Mouse (Mus musculus) embryonic facial prominence, embryonic 10.5 days (tissue): ENCODE measurements around the gene Rfng. TPM values are rescaled to one million over a fixed set of nuclear protein-coding genes. Genes with fewer than 3 reads are reported as not detected.
"Not testable (repeated sequence)": the region's sequence is repeated elsewhere in the genome, so short reads cannot be mapped to it uniquely, and the experiment has no call there.

Experiments
- DNase-seq: peaks from one replicate; pipeline ENCODE4 v3.0.0-alpha.2; 2017; ENCODE audit warnings: low spot score
- H3K27ac ChIP-seq: fragments of 300-500 bp; sonication (generic); replicated peaks from 2 replicates; pipeline ENCODE4 v1.5.1; 2016; ENCODE audit warnings: mild to moderate bottlenecking
- H3K27me3 ChIP-seq: fragments of 300-500 bp; sonication (generic); replicated peaks from 2 replicates; pipeline ENCODE4 v1.6.1; 2016; ENCODE audit warnings: low read depth, mild to moderate bottlenecking; ENCODE audit not compliant: poor library complexity, severe bottlenecking
- H3K36me3 ChIP-seq: fragments of 300-500 bp; sonication (generic); replicated peaks from 2 replicates; pipeline ENCODE4 v1.6.1; 2016; ENCODE audit warnings: mild to moderate bottlenecking, moderate library complexity
- H3K4me1 ChIP-seq: fragments of 300-500 bp; sonication (generic); 2 replicates; pipeline ENCODE4 v1.6.1; 2016
- H3K4me3 ChIP-seq: fragments of 300-500 bp; sonication (generic); 2 replicates; pipeline ENCODE4 v1.5.1; 2016; ENCODE audit warnings: mild to moderate bottlenecking, moderate library complexity
- H3K9me3 ChIP-seq: fragments of 300-500 bp; sonication (generic); 2 replicates; pipeline ENCODE4 v1.6.1; 2016; ENCODE audit warnings: mild to moderate bottlenecking
- WGBS: fragments of 180-500 bp; shearing (Covaris S2); methylation state at CpG from one replicate; pipeline ENCODE4 v1.1.7; 2016; 5-methylcytosine and 5-hydroxymethylcytosine counted together
- polyA plus RNA-seq: library from polyadenylated mRNA; unstranded; fragments of >200 nt; fragmentation: Nextera tagmentation; extraction: Ambion mirVana; gene quantifications from 2 replicates; pipeline ENCODE4 v1.2.1, GENCODE M21; 2016

Rfng gene
- polyA plus RNA-seq, 1 experiment from 2014 or later: 42.1 TPM

- H3K27ac ChIP-seq, H3K9me3 ChIP-seq, DNase-seq, H3K4me3 ChIP-seq: not testable (repeated sequence)
- Histone ChIP-seq H3K27me3 (peaks cover 17% of the 10 kb centered on the region), H3K36me3 (peaks cover 40% of the 10 kb centered on the region), H3K4me1 (peaks cover 34% of the 10 kb centered on the region)
- WGBS: 97% methylated on average over 6 of the region's 6 CpGs
Observed at GRCm38 (mm10) chr11:120781361-120781760, 2.6 kb downstream of the Rfng start.

GRCm38 (mm10) chr11:120779876-120780275 lies 4.1 kb downstream of the Rfng start:
- no peak for DNase-seq
- peaks cover 17% of the 10 kb centered on the region for H3K27me3 ChIP-seq
- H3K4me1 ChIP-seq: peaks cover 32% of the 10 kb centered on the region
- no peak overlapping the region for H3K4me3 ChIP-seq
- 80% methylated on average over 1 of the region's 1 CpGs for WGBS
- no peak overlapping the region for H3K27ac ChIP-seq
- H3K9me3 ChIP-seq: no peaks in the 10 kb centered on the region
- peaks cover 27% of the 10 kb centered on the region for H3K36me3 ChIP-seq

GRCm38 (mm10) chr11:120777123-120777522 lies 6.9 kb downstream of the Rfng start:
- Histone ChIP-seq H3K27me3 (peaks cover 1% of the 10 kb centered on the region; the same call in 1 of the 2 replicates), H3K4me3 (no peak overlapping the region), H3K4me1 (peaks cover 18% of the 10 kb centered on the region), H3K9me3 (no peaks in the 10 kb centered on the region), H3K36me3 (peaks cover 20% of the 10 kb centered on the region), H3K27ac (no peak overlapping the region)
- 40% methylated on average over 6 of the region's 6 CpGs for WGBS
- DNase-seq: no peak

GRCm38 (mm10) chr11:120775774-120776469 lies 8.1 kb downstream of the Rfng start:
- no peaks in the 10 kb centered on the region for H3K9me3 ChIP-seq
- WGBS: 32% methylated on average over 15 of the region's 15 CpGs
- no peaks in the 10 kb centered on the region for H3K27me3 ChIP-seq
- peak; percentile 93 for DNase-seq
- peaks cover 11% of the 10 kb centered on the region for H3K36me3 ChIP-seq
- no peak overlapping the region for H3K27ac ChIP-seq
- peaks cover 18% of the 10 kb centered on the region for H3K4me1 ChIP-seq
- H3K4me3 ChIP-seq: peak overlapping the region; percentile 9; the same call in 1 of the 2 replicates

GRCm38 (mm10) chr11:120773463-120774190 lies 10.4 kb downstream of the Rfng start:
- no peak overlapping the region for H3K27ac ChIP-seq
- H3K4me1 ChIP-seq: peaks cover 18% of the 10 kb centered on the region
- H3K9me3 ChIP-seq: no peaks in the 10 kb centered on the region
- 86% methylated on average over 7 of the region's 7 CpGs for WGBS
- no peak overlapping the region for H3K4me3 ChIP-seq
- no peak for DNase-seq
- no peaks in the 10 kb centered on the region for H3K36me3 ChIP-seq
- no peaks in the 10 kb centered on the region for H3K27me3 ChIP-seq

GRCm38 (mm10) chr11:120772749-120773148 lies 11.3 kb downstream of the Rfng start:
- H3K27me3 ChIP-seq: no peaks in the 10 kb centered on the region
- H3K36me3 ChIP-seq: no peaks in the 10 kb centered on the region
- H3K4me3 ChIP-seq: no peak overlapping the region
- DNase-seq: no peak
- 82% methylated on average over 3 of the region's 3 CpGs for WGBS
- no peak overlapping the region for H3K27ac ChIP-seq
- H3K4me1 ChIP-seq: peaks cover 18% of the 10 kb centered on the region
- H3K9me3 ChIP-seq: no peaks in the 10 kb centered on the region

GRCm38 (mm10) chr11:120768206-120768605 lies 15.8 kb downstream of the Rfng start:
- Histone ChIP-seq H3K9me3 (no peaks in the 10 kb centered on the region), H3K4me1 (no peaks in the 10 kb centered on the region), H3K36me3 (no peaks in the 10 kb centered on the region), H3K27ac (no peak overlapping the region), H3K27me3 (peaks cover 14% of the 10 kb centered on the region), H3K4me3 (no peak overlapping the region)
- 78% methylated on average over 1 of the region's 1 CpGs for WGBS
- DNase-seq: no peak

- 78% methylated on average over 3 of the region's 7 CpGs for WGBS
- not testable (repeated sequence) for H3K36me3 ChIP-seq, H3K27ac ChIP-seq, DNase-seq, H3K4me3 ChIP-seq, H3K9me3 ChIP-seq, H3K4me1 ChIP-seq
- H3K27me3 ChIP-seq: peaks cover 26% of the 10 kb centered on the region
Observed at GRCm38 (mm10) chr11:120767023-120767422, 17.0 kb downstream of the Rfng start.

- not testable (repeated sequence) for H3K27ac ChIP-seq, H3K4me1 ChIP-seq, H3K36me3 ChIP-seq, DNase-seq
- H3K4me3 ChIP-seq: peak overlapping the region; percentile 34; the same call in 1 of the 2 replicates
- peaks cover 21% of the 10 kb centered on the region for H3K9me3 ChIP-seq
- peaks cover 35% of the 10 kb centered on the region for H3K27me3 ChIP-seq
- 10% methylated on average over 11 of the region's 23 CpGs for WGBS
Observed at GRCm38 (mm10) chr11:120763121-120763999, 20.6 kb downstream of the Rfng start.

- not testable (repeated sequence) for H3K4me1 ChIP-seq, H3K36me3 ChIP-seq, DNase-seq, H3K27ac ChIP-seq
- WGBS: 22% methylated on average over 14 of the region's 14 CpGs
- peak within 1 kb of the TSS; percentile 34; the same call in 1 of the 2 replicates for H3K4me3 ChIP-seq
- peaks cover 28% of the 10 kb centered on the region for H3K9me3 ChIP-seq
- H3K27me3 ChIP-seq: peaks cover 35% of the 10 kb centered on the region
Observed at GRCm38 (mm10) chr11:120762672-120763041, 21.4 kb downstream of the Rfng start, which contains the start of gene Hmga1b. Hmga1b (plus strand) TSS chr11:120762794.

- DNase-seq: no peak
- peaks cover 34% of the 10 kb centered on the region for H3K9me3 ChIP-seq
- H3K4me3 ChIP-seq: peak overlapping the region; percentile 34; the same call in 1 of the 2 replicates
- WGBS: 73% methylated on average over 14 of the region's 14 CpGs
- no peak overlapping the region for H3K27ac ChIP-seq
- no peaks in the 10 kb centered on the region for H3K36me3 ChIP-seq
- H3K4me1 ChIP-seq: no peaks in the 10 kb centered on the region
- peaks cover 35% of the 10 kb centered on the region for H3K27me3 ChIP-seq
Observed at GRCm38 (mm10) chr11:120761811-120762671, 22.0 kb downstream of the Rfng start.
